Mouse (Mus musculus): ENCODE measurements around the gene Rnps1. TPM values are rescaled to one million over a fixed set of nuclear protein-coding genes. Genes with fewer than 3 reads are reported as not detected.

The Rnps1 gene
- polyA plus RNA-seq (2015; fragmentation: Nextera tagmentation; extraction: Ambion mirVana): 289 and 293 TPM in 2 replicates

- H3K4me1 ChIP-seq: peaks cover 42% of the 10 kb centered on the region
- H3K9ac ChIP-seq (replicated peaks): peak within 1 kb of the TSS; percentile 74
- H3K4me3 ChIP-seq (replicated peaks): peak within 1 kb of the TSS; percentile 71
- peak within 1 kb of the TSS; percentile 94 for H3K4me2 ChIP-seq
- peaks cover 46% of the 10 kb centered on the region for H3K36me3 ChIP-seq
- no peaks in the 10 kb centered on the region for H3K27me3 ChIP-seq (replicated peaks)
- ATAC-seq (ENCODE audit: low FRiP score): peak; percentile 95
- H3K27ac ChIP-seq (replicated peaks): peak within 1 kb of the TSS; percentile 89
- H3K9me3 ChIP-seq (replicated peaks): no peaks in the 10 kb centered on the region
- WGBS: under 1% methylated on average over 64 of the region's 64 CpGs
These were observed at the start of gene Rnps1 for GRCm38 (mm10) chr17:24414230-24414976. Gene Rnps1 (plus strand): TSS chr17:24414565.

GRCm38 (mm10) chr17:24365863-24366262 lies 48.5 kb upstream of the Rnps1 start:
- Histone ChIP-seq H3K4me1 (no peaks in the 10 kb centered on the region), H3K9me3 (replicated peaks) (no peaks in the 10 kb centered on the region), H3K27me3 (replicated peaks) (no peaks in the 10 kb centered on the region), H3K27ac (replicated peaks) (no peak overlapping the region), H3K4me3 (replicated peaks) (no peak overlapping the region), H3K4me2 (no peak overlapping the region), H3K36me3 (peaks cover 56% of the 10 kb centered on the region), H3K9ac (replicated peaks) (no peak overlapping the region)
- no peak for ATAC-seq (ENCODE audit: low FRiP score)
- WGBS: 48% methylated on average over 13 of the region's 13 CpGs

GRCm38 (mm10) chr17:24375094-24375712 lies 39.2 kb upstream of the Rnps1 start:
- no peak for ATAC-seq (ENCODE audit: low FRiP score)

GRCm38 (mm10) chr17:24375886-24376285 lies 38.5 kb upstream of the Rnps1 start:
- Histone ChIP-seq H3K27me3 (replicated peaks) (no peaks in the 10 kb centered on the region), H3K27ac (replicated peaks) (no peak overlapping the region), H3K9me3 (replicated peaks) (no peaks in the 10 kb centered on the region), H3K4me1 (no peaks in the 10 kb centered on the region), H3K9ac (replicated peaks) (no peak overlapping the region), H3K4me3 (replicated peaks) (no peak overlapping the region), H3K4me2 (no peak overlapping the region), H3K36me3 (peaks cover 84% of the 10 kb centered on the region)
- no peak for ATAC-seq (ENCODE audit: low FRiP score)
- WGBS: 94% methylated on average over 6 of the region's 6 CpGs

More at GRCm38 (mm10) chr17:24375094-24375712, 39.2 kb upstream of the Rnps1 start:
- Histone ChIP-seq H3K9me3 (replicated peaks) (no peaks in the 10 kb centered on the region), H3K36me3 (peaks cover 86% of the 10 kb centered on the region), H3K4me1 (no peaks in the 10 kb centered on the region), H3K27ac (replicated peaks) (no peak overlapping the region), H3K4me2 (no peak overlapping the region), H3K9ac (replicated peaks) (no peak overlapping the region), H3K27me3 (replicated peaks) (no peaks in the 10 kb centered on the region), H3K4me3 (replicated peaks) (no peak overlapping the region)
- 88% methylated on average over 4 of the region's 5 CpGs for WGBS

- no peak overlapping the region for H3K4me2 ChIP-seq
- no peaks in the 10 kb centered on the region for H3K27me3 ChIP-seq (replicated peaks)
- ATAC-seq (ENCODE audit: low FRiP score): no peak
- H3K36me3 ChIP-seq: peaks cover 79% of the 10 kb centered on the region
- H3K4me1 ChIP-seq: no peaks in the 10 kb centered on the region
- 92% methylated on average over 2 of the region's 2 CpGs for WGBS
- H3K27ac ChIP-seq (replicated peaks): no peak overlapping the region
- no peak overlapping the region for H3K9ac ChIP-seq (replicated peaks)
- H3K9me3 ChIP-seq (replicated peaks): no peaks in the 10 kb centered on the region
- no peak overlapping the region for H3K4me3 ChIP-seq (replicated peaks)
These were observed 35.9 kb upstream of the Rnps1 start for GRCm38 (mm10) chr17:24378496-24378895.

- ATAC-seq (ENCODE audit: low FRiP score): no peak
- peaks cover 84% of the 10 kb centered on the region for H3K36me3 ChIP-seq
- 87% methylated on average over 8 of the region's 8 CpGs for WGBS
- H3K4me2 ChIP-seq: no peak overlapping the region
- H3K27me3 ChIP-seq (replicated peaks): no peaks in the 10 kb centered on the region
- no peak overlapping the region for H3K9ac ChIP-seq (replicated peaks)
- no peaks in the 10 kb centered on the region for H3K4me1 ChIP-seq
- no peak overlapping the region for H3K4me3 ChIP-seq (replicated peaks)
- H3K27ac ChIP-seq (replicated peaks): no peak overlapping the region
- no peaks in the 10 kb centered on the region for H3K9me3 ChIP-seq (replicated peaks)
These were observed 30.6 kb upstream of the Rnps1 start for GRCm38 (mm10) chr17:24383789-24384188.

GRCm38 (mm10) chr17:24388711-24389110 lies 25.7 kb upstream of the Rnps1 start:
- no peak overlapping the region for H3K9ac ChIP-seq (replicated peaks)
- H3K27ac ChIP-seq (replicated peaks): no peak overlapping the region
- no peak overlapping the region for H3K4me3 ChIP-seq (replicated peaks)
- H3K27me3 ChIP-seq (replicated peaks): no peaks in the 10 kb centered on the region
- H3K36me3 ChIP-seq: peaks cover 87% of the 10 kb centered on the region
- WGBS: 88% methylated on average over 5 of the region's 5 CpGs
- no peak for ATAC-seq (ENCODE audit: low FRiP score)
- H3K4me1 ChIP-seq: no peaks in the 10 kb centered on the region
- H3K9me3 ChIP-seq (replicated peaks): no peaks in the 10 kb centered on the region
- H3K4me2 ChIP-seq: no peak overlapping the region

GRCm38 (mm10) chr17:24389865-24390264 lies 24.5 kb upstream of the Rnps1 start:
- no peaks in the 10 kb centered on the region for H3K9me3 ChIP-seq (replicated peaks)
- H3K36me3 ChIP-seq: peaks cover 81% of the 10 kb centered on the region
- H3K4me2 ChIP-seq: no peak overlapping the region
- no peak for ATAC-seq (ENCODE audit: low FRiP score)
- no peak overlapping the region for H3K27ac ChIP-seq (replicated peaks)
- no peak overlapping the region for H3K9ac ChIP-seq (replicated peaks)
- H3K27me3 ChIP-seq (replicated peaks): no peaks in the 10 kb centered on the region
- 5% methylated on average over 2 of the region's 2 CpGs for WGBS
- no peak overlapping the region for H3K4me3 ChIP-seq (replicated peaks)
- H3K4me1 ChIP-seq: no peaks in the 10 kb centered on the region

GRCm38 (mm10) chr17:24391149-24391548 lies 23.2 kb upstream of the Rnps1 start:
- Histone ChIP-seq H3K9me3 (replicated peaks) (no peaks in the 10 kb centered on the region), H3K4me3 (replicated peaks) (no peak overlapping the region), H3K4me1 (no peaks in the 10 kb centered on the region), H3K36me3 (peaks cover 78% of the 10 kb centered on the region), H3K4me2 (no peak overlapping the region), H3K27me3 (replicated peaks) (no peaks in the 10 kb centered on the region), H3K9ac (replicated peaks) (no peak overlapping the region), H3K27ac (replicated peaks) (no peak overlapping the region)
- no peak for ATAC-seq (ENCODE audit: low FRiP score)
- WGBS: 70% methylated on average over 8 of the region's 8 CpGs

GRCm38 (mm10) chr17:24393527-24393926 lies 20.8 kb upstream of the Rnps1 start:
- no peak overlapping the region for H3K4me2 ChIP-seq
- no peak for ATAC-seq (ENCODE audit: low FRiP score)
- peaks cover 78% of the 10 kb centered on the region for H3K36me3 ChIP-seq
- no peak overlapping the region for H3K9ac ChIP-seq (replicated peaks)
- no peak overlapping the region for H3K27ac ChIP-seq (replicated peaks)
- no peaks in the 10 kb centered on the region for H3K27me3 ChIP-seq (replicated peaks)
- H3K4me3 ChIP-seq (replicated peaks): no peak overlapping the region
- 35% methylated on average over 4 of the region's 4 CpGs for WGBS
- H3K9me3 ChIP-seq (replicated peaks): no peaks in the 10 kb centered on the region
- H3K4me1 ChIP-seq: no peaks in the 10 kb centered on the region

- Histone ChIP-seq H3K9me3 (replicated peaks) (no peaks in the 10 kb centered on the region), H3K4me2 (no peak overlapping the region), H3K4me3 (replicated peaks) (no peak overlapping the region), H3K27ac (replicated peaks) (no peak overlapping the region), H3K4me1 (no peaks in the 10 kb centered on the region), H3K27me3 (replicated peaks) (no peaks in the 10 kb centered on the region), H3K9ac (replicated peaks) (no peak overlapping the region), H3K36me3 (peaks cover 78% of the 10 kb centered on the region)
- WGBS: 86% methylated on average over 7 of the region's 7 CpGs
- ATAC-seq (ENCODE audit: low FRiP score): no peak
These were observed 19.9 kb upstream of the Rnps1 start for GRCm38 (mm10) chr17:24394456-24394855.

- Histone ChIP-seq H3K4me2 (no peak overlapping the region), H3K36me3 (peaks cover 92% of the 10 kb centered on the region), H3K4me3 (replicated peaks) (no peak overlapping the region), H3K9ac (replicated peaks) (no peak overlapping the region), H3K27me3 (replicated peaks) (no peaks in the 10 kb centered on the region), H3K4me1 (no peaks in the 10 kb centered on the region), H3K9me3 (replicated peaks) (no peaks in the 10 kb centered on the region), H3K27ac (replicated peaks) (no peak overlapping the region)
- ATAC-seq (ENCODE audit: low FRiP score): no peak
- WGBS: 87% methylated on average over 3 of the region's 3 CpGs
These were observed 12.0 kb upstream of the Rnps1 start for GRCm38 (mm10) chr17:24402371-24402770.

Data from neural tube, embryonic 15.5 days (tissue).